Mouse (Mus musculus): Measurements from ENCODE around the gene Armh3. TPM values are rescaled to one million over a fixed set of nuclear protein-coding genes. Genes with fewer than 3 reads are reported as not detected.

Gene Armh3
- total RNA-seq, 1 experiment = 8.0 TPM

- in situ Hi-C loops (cut with MboI; ENCODE audit: low sequenced_read_pairs in 2 of 2, unreplicated experiment in 2 of 2) = no loop called here
- no peaks in the 10 kb centered on the region for H3K9me3 ChIP-seq (ENCODE audit: control insufficient read depth, insufficient read depth, low read depth, low read length)
Measured at GRCm38 (mm10) chr19:45826146-45826545, 172.1 kb downstream of the Armh3 start.

DNA sequence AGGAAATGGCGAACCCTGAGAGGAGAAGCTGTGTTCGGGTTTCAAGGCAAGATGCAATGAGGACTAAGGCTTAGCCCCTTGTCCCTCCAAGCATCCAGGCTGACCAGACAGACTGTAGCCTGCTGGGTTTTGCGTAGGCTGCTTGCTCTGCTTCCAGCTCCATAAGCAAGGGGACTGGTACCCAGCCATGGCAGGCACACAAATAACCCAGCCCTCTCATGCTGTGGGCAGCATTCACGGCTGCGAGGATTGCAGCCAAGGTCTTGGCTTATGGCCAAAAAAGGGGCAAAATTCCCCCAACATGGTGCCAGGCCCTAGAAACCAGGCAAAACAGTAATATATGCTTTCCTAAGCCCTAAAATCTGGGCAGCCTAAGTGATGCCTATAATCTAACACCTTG lies 176.5 kb downstream of the Armh3 start:
- Histone ChIP-seq H3K36me3 (ENCODE audit: control insufficient read depth, insufficient read depth, low read length, poor library complexity, severe bottlenecking) (peaks cover 4% of the 10 kb centered on the region; the same call in 1 of the 2 replicates), H3K4me1 (ENCODE audit: control insufficient read depth in 2 of 2, insufficient read depth in 2 of 2, low read length in 2 of 2, poor library complexity in 1 of 2) (peaks cover 4 to 19% of the 10 kb centered on the region in 2 experiments; a peak in 3 of 4 replicates), H3K9me3 (ENCODE audit: control insufficient read depth, insufficient read depth, low read depth, low read length) (no peaks in the 10 kb centered on the region), H3K9ac (ENCODE audit: insufficient read depth, low read depth, low read length, poor library complexity, severe bottlenecking) (no peak overlapping the region), H3K27ac (ENCODE audit: insufficient read depth, low read depth, low read length, poor library complexity, severe bottlenecking) (no peak overlapping the region), H3K4me3 (ENCODE audit: insufficient read depth in 1 of 2, low read depth in 1 of 2, low read length in 2 of 2, poor library complexity in 1 of 2, severe bottlenecking in 1 of 2) (no peak overlapping the region)
- no peak for DNase-seq (ENCODE audit: low read depth, low spot score)
- in situ Hi-C loops (cut with MboI; ENCODE audit: low sequenced_read_pairs in 2 of 2, unreplicated experiment in 2 of 2) = no loop called here
- TF ChIP-seq ZC3H11A (IDR thresholded peaks at IDR 0.05; ENCODE audit: borderline replicate concordance, low read depth, low read length) (no peak), HCFC1 (IDR thresholded peaks at IDR 0.05; ENCODE audit: borderline replicate concordance, insufficient read depth, low read length) (no peak), ZNF384 (IDR thresholded peaks at IDR 0.05; ENCODE audit: low read depth, low read length) (no peak), CHD2 (IDR thresholded peaks at IDR 0.05; ENCODE audit: low read depth, low read length) (no peak), MAFK (IDR thresholded peaks at IDR 0.05; ENCODE audit: insufficient read depth, low read depth, low read length) (no peak)

More at GRCm38 (mm10) chr19:45826146-45826545, 172.1 kb downstream of the Armh3 start:
- TF ChIP-seq HCFC1 (IDR thresholded peaks at IDR 0.05; ENCODE audit: borderline replicate concordance, insufficient read depth, low read length) (no peak), MAFK (IDR thresholded peaks at IDR 0.05; ENCODE audit: insufficient read depth, low read depth, low read length) (no peak), ZC3H11A (IDR thresholded peaks at IDR 0.05; ENCODE audit: borderline replicate concordance, low read depth, low read length) (no peak), CHD2 (IDR thresholded peaks at IDR 0.05; ENCODE audit: low read depth, low read length) (no peak)
- H3K4me1 ChIP-seq (ENCODE audit: control insufficient read depth in 2 of 2, insufficient read depth in 2 of 2, low read length in 2 of 2, poor library complexity in 1 of 2) = peaks cover 6 to 10% of the 10 kb centered on the region in 2 experiments; a peak in 2 of 4 replicates
- no peak overlapping the region for H3K27ac ChIP-seq (ENCODE audit: insufficient read depth, low read depth, low read length, poor library complexity, severe bottlenecking)
- no peak overlapping the region for H3K4me3 ChIP-seq (ENCODE audit: insufficient read depth in 1 of 2, low read depth in 1 of 2, low read length in 2 of 2, poor library complexity in 1 of 2, severe bottlenecking in 1 of 2)
- no peak for DNase-seq (ENCODE audit: low read depth, low spot score)
- H3K9ac ChIP-seq (ENCODE audit: insufficient read depth, low read depth, low read length, poor library complexity, severe bottlenecking) = no peak overlapping the region
- peaks cover 2% of the 10 kb centered on the region; the same call in 1 of the 2 replicates for H3K36me3 ChIP-seq (ENCODE audit: control insufficient read depth, insufficient read depth, low read length, poor library complexity, severe bottlenecking)

- no peak for TF ChIP-seq ZNF384 (IDR thresholded peaks at IDR 0.05; ENCODE audit: low read depth, low read length)
- TF ChIP-seq HCFC1 (IDR thresholded peaks at IDR 0.05; ENCODE audit: borderline replicate concordance, insufficient read depth, low read length) = no peak
- no peak for TF ChIP-seq MAFK (IDR thresholded peaks at IDR 0.05; ENCODE audit: insufficient read depth, low read depth, low read length)
- no peak for TF ChIP-seq CHD2 (IDR thresholded peaks at IDR 0.05; ENCODE audit: low read depth, low read length)
- no peak for TF ChIP-seq ZC3H11A (IDR thresholded peaks at IDR 0.05; ENCODE audit: borderline replicate concordance, low read depth, low read length)
- no peak overlapping the region for H3K9ac ChIP-seq (ENCODE audit: insufficient read depth, low read depth, low read length, poor library complexity, severe bottlenecking)
- H3K9me3 ChIP-seq (ENCODE audit: control insufficient read depth, insufficient read depth, low read depth, low read length) = no peaks in the 10 kb centered on the region
- DNase-seq (ENCODE audit: low read depth, low spot score) = no peak
- H3K36me3 ChIP-seq (ENCODE audit: control insufficient read depth, insufficient read depth, low read length, poor library complexity, severe bottlenecking) = peaks cover 4% of the 10 kb centered on the region; the same call in 1 of the 2 replicates
- no peak overlapping the region for H3K27ac ChIP-seq (ENCODE audit: insufficient read depth, low read depth, low read length, poor library complexity, severe bottlenecking)
- in situ Hi-C loops (cut with MboI; ENCODE audit: low sequenced_read_pairs in 2 of 2, unreplicated experiment in 2 of 2) = loop anchor here in 1 of 2 experiments (10.0 kb wide), 1 partner anchor 197 kb away; no protein-coding TSS in a partner anchor
- peaks cover 6 to 32% of the 10 kb centered on the region in 2 experiments; a peak in 3 of 4 replicates for H3K4me1 ChIP-seq (ENCODE audit: control insufficient read depth in 2 of 2, insufficient read depth in 2 of 2, low read length in 2 of 2, poor library complexity in 1 of 2)
- no peak overlapping the region for H3K4me3 ChIP-seq (ENCODE audit: insufficient read depth in 1 of 2, low read depth in 1 of 2, low read length in 2 of 2, poor library complexity in 1 of 2, severe bottlenecking in 1 of 2)
Measured at GRCm38 (mm10) chr19:45817816-45818490, 180.3 kb downstream of the Armh3 start.

GRCm38 (mm10) chr19:45816727-45817126 lies 181.6 kb downstream of the Armh3 start:
- Histone ChIP-seq H3K27ac (ENCODE audit: insufficient read depth, low read depth, low read length, poor library complexity, severe bottlenecking) (no peak overlapping the region), H3K36me3 (ENCODE audit: control insufficient read depth, insufficient read depth, low read length, poor library complexity, severe bottlenecking) (peaks cover 4% of the 10 kb centered on the region; the same call in 1 of the 2 replicates), H3K9ac (ENCODE audit: insufficient read depth, low read depth, low read length, poor library complexity, severe bottlenecking) (no peak overlapping the region; the same call in 1 of the 2 replicates), H3K9me3 (ENCODE audit: control insufficient read depth, insufficient read depth, low read depth, low read length) (no peaks in the 10 kb centered on the region), H3K4me3 (ENCODE audit: insufficient read depth in 1 of 2, low read depth in 1 of 2, low read length in 2 of 2, poor library complexity in 1 of 2, severe bottlenecking in 1 of 2) (peak overlapping the region in 1 of 2 experiments; percentile 74; a peak in 1 of 4 replicates), H3K4me1 (ENCODE audit: control insufficient read depth in 2 of 2, insufficient read depth in 2 of 2, low read length in 2 of 2, poor library complexity in 1 of 2) (peaks cover 6 to 32% of the 10 kb centered on the region in 2 experiments; a peak in 3 of 4 replicates)
- TF ChIP-seq CHD2 (IDR thresholded peaks at IDR 0.05; ENCODE audit: low read depth, low read length) (no peak), ZC3H11A (IDR thresholded peaks at IDR 0.05; ENCODE audit: borderline replicate concordance, low read depth, low read length) (no peak), HCFC1 (IDR thresholded peaks at IDR 0.05; ENCODE audit: borderline replicate concordance, insufficient read depth, low read length) (no peak), MAFK (IDR thresholded peaks at IDR 0.05; ENCODE audit: insufficient read depth, low read depth, low read length) (no peak), ZNF384 (IDR thresholded peaks at IDR 0.05; ENCODE audit: low read depth, low read length) (no peak)
- DNase-seq (ENCODE audit: low read depth, low spot score) = no peak
- in situ Hi-C loops (cut with MboI; ENCODE audit: low sequenced_read_pairs in 2 of 2, unreplicated experiment in 2 of 2) = loop anchor here in 1 of 2 experiments (10.0 kb wide), 1 partner anchor 198 kb away; no protein-coding TSS in a partner anchor
